Mouse (Mus musculus) E14TG2a.4 (cell line): Measurements from ENCODE around the gene Sel1l3.

Experiments
- H3K27me3 ChIP-seq: 2 replicates; pipeline ENCODE4 v1.6.1; 2014; ENCODE audit warnings: low read length, control low read depth; ENCODE audit not compliant: insufficient read depth
- H3K36me3 ChIP-seq: 2 replicates; pipeline ENCODE4 v1.6.1; 2014; ENCODE audit warnings: low read length, control low read depth; ENCODE audit not compliant: insufficient read depth
- H3K4me1 ChIP-seq: replicated peaks from 2 replicates; pipeline ENCODE4 v1.6.1; 2014; ENCODE audit warnings: low read depth, low read length, control low read depth
- H3K4me3 ChIP-seq: replicated peaks from 2 replicates; pipeline ENCODE4 v1.5.1; 2014; ENCODE audit warnings: mild to moderate bottlenecking, low read length
- H3K9me3 ChIP-seq: 2 replicates; pipeline ENCODE4 v1.6.1; 2014; ENCODE audit warnings: low read length, control low read depth
- CTCF ChIP-seq: conservative IDR thresholded peaks from 2 replicates; pipeline ENCODE4 v1.5.1; 2014; ENCODE audit warnings: low read length
- NANOG ChIP-seq: IDR thresholded peaks from 2 replicates; pipeline ENCODE4 v1.6.1; 2014; ENCODE audit warnings: borderline replicate concordance, low read length, mixed read lengths
- POU5F1 ChIP-seq: IDR thresholded peaks from 2 replicates; pipeline ENCODE4 v1.6.1; 2014; ENCODE audit warnings: low read length, borderline replicate concordance

The Sel1l3 gene

DNA sequence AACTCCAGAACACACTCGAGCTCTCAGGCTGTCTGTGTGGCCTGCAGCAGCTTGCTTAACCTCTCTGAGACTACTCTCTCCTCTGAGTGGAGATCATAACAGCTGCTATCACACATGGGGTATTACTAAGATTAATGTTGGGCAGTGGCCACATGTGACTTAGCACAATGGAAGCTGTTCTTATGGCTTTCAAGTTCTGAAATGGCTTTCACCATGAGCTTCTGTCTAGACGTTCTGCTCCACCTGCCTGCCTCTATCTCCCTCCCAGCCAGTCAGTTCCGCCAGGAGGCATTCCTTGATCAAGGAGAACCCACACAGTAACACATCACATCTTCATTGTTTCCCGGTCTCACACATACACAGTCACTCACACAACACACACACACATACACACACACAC, 3.2 kb downstream of the Sel1l3 start:
- Histone ChIP-seq H3K36me3 (no peaks in the 10 kb centered on the region), H3K9me3 (no peaks in the 10 kb centered on the region), H3K4me1 (peaks cover 32% of the 10 kb centered on the region), H3K4me3 (no peak overlapping the region), H3K27me3 (peaks cover 67% of the 10 kb centered on the region)
- no peak for TF ChIP-seq CTCF

DNA sequence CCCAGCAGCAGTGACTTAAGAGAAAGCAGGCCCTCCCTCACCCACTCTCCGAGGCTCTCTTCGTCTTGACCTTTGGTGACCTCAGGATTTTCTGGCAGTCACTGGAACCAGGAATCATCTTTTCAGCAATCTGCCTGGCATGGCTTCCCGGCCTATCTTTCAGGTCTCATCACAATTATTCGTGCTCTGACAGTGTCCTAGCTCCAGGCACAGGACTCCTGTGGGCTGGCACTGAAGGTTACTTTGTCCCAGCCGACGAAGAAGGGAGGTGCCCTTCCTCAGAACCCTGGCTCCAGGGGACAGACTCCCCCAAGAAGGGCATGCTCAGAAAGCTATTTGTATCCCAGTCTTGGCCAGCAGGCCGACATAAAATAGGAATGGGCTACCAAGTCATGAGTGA, 4.0 kb downstream of the Sel1l3 start:
- peaks cover 61% of the 10 kb centered on the region for H3K27me3 ChIP-seq
- TF ChIP-seq NANOG (no peak), CTCF (no peak), POU5F1 (no peak)
- no peaks in the 10 kb centered on the region for H3K36me3 ChIP-seq
- H3K9me3 ChIP-seq, result no peaks in the 10 kb centered on the region
- H3K4me1 ChIP-seq, result peaks cover 29% of the 10 kb centered on the region
- no peak overlapping the region for H3K4me3 ChIP-seq

- Histone ChIP-seq H3K27me3 (peaks cover 56% of the 10 kb centered on the region), H3K4me1 (peaks cover 19% of the 10 kb centered on the region), H3K4me3 (no peak overlapping the region), H3K9me3 (no peaks in the 10 kb centered on the region), H3K36me3 (no peaks in the 10 kb centered on the region)
- TF ChIP-seq POU5F1 (no peak), NANOG (no peak), CTCF (no peak)
Measured at GRCm38 (mm10) chr5:53208731-53209130, 5.0 kb downstream of the Sel1l3 start.

DNA sequence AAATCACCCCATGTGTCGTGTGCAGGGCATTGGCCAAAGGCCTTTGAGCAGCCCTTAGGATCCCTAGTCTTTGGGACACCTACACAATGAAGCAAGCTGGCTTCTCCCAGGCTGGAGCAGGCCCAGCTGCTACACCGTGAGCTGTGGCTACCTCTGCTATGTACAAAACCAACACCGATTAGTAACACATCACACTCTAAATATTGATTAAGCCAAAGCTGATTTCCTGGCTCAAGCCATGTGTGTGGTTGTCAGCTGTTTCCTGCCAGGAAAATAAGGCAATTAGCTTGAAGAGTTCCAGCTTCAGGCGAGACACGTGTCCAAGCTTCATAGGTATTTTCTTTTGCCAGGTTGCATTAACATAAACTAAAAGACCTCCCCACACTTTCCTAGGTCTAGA, 7.2 kb downstream of the Sel1l3 start:
- no peaks in the 10 kb centered on the region for H3K9me3 ChIP-seq
- H3K4me3 ChIP-seq, result no peak overlapping the region
- H3K4me1 ChIP-seq, result peaks cover 14% of the 10 kb centered on the region
- H3K36me3 ChIP-seq, result no peaks in the 10 kb centered on the region
- TF ChIP-seq POU5F1 (no peak), NANOG (no peak), CTCF (no peak)
- H3K27me3 ChIP-seq, result peaks cover 42% of the 10 kb centered on the region

DNA sequence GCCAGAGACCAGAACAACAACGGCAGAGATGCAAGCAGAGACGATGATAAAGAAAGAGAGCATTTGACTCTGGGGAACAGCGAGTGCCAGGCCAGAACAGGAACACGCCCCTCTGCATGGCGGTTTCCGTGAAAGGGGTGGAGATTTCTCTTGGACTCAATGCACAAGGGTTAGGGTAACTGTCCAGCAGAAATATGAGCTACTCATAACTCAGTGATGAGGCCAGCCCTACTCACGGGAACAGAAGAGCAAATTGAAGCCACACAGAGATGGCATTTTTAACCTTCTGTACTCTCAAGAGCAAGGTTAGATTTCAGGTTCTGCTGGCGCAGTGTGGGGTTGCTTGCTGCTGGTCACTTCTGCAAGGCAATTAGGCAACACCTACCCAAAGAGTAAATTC, 11.0 kb downstream of the Sel1l3 start:
- no peaks in the 10 kb centered on the region for H3K9me3 ChIP-seq
- no peak overlapping the region for H3K4me3 ChIP-seq
- TF ChIP-seq POU5F1 (no peak), CTCF (no peak), NANOG (no peak)
- 0 out of 2 replicates have a peak, but pooled peaks cover 5% of the 10 kb centered on the region for H3K4me1 ChIP-seq
- H3K27me3 ChIP-seq, result peaks cover 18% of the 10 kb centered on the region
- no peaks in the 10 kb centered on the region for H3K36me3 ChIP-seq

GRCm38 (mm10) chr5:53200825-53201224, 12.9 kb downstream of the Sel1l3 start:
- Histone ChIP-seq H3K9me3 (no peaks in the 10 kb centered on the region), H3K4me1 (0 out of 2 replicates have a peak, but pooled peaks cover 5% of the 10 kb centered on the region), H3K4me3 (no peak overlapping the region), H3K36me3 (no peaks in the 10 kb centered on the region), H3K27me3 (peaks cover 21% of the 10 kb centered on the region)
- TF ChIP-seq POU5F1 (no peak), CTCF (no peak), NANOG (no peak)

- Histone ChIP-seq H3K9me3 (no peaks in the 10 kb centered on the region), H3K4me1 (0 out of 2 replicates have a peak, but pooled peaks cover 5% of the 10 kb centered on the region), H3K4me3 (no peak overlapping the region), H3K36me3 (no peaks in the 10 kb centered on the region), H3K27me3 (peaks cover 20% of the 10 kb centered on the region)
- no peak for TF ChIP-seq CTCF
- TF ChIP-seq NANOG, result no peak
- no peak for TF ChIP-seq POU5F1
Measured at GRCm38 (mm10) chr5:53198408-53198807, 15.3 kb downstream of the Sel1l3 start.

GRCm38 (mm10) chr5:53196387-53197088, 17.2 kb downstream of the Sel1l3 start:
- peaks cover 18% of the 10 kb centered on the region for H3K27me3 ChIP-seq
- H3K4me1 ChIP-seq, result no peaks in the 10 kb centered on the region
- TF ChIP-seq CTCF (no peak), POU5F1 (no peak), NANOG (no peak)
- no peaks in the 10 kb centered on the region for H3K36me3 ChIP-seq
- no peak overlapping the region for H3K4me3 ChIP-seq
- no peaks in the 10 kb centered on the region for H3K9me3 ChIP-seq

- Histone ChIP-seq H3K36me3 (no peaks in the 10 kb centered on the region), H3K4me3 (no peak overlapping the region), H3K9me3 (no peaks in the 10 kb centered on the region), H3K4me1 (no peaks in the 10 kb centered on the region), H3K27me3 (peaks cover 13% of the 10 kb centered on the region)
- TF ChIP-seq NANOG, result no peak
- TF ChIP-seq CTCF, result no peak
- no peak for TF ChIP-seq POU5F1
Measured at GRCm38 (mm10) chr5:53194841-53195240, 18.9 kb downstream of the Sel1l3 start.
